Mouse (Mus musculus): ENCODE results near the gene Aicda. TPM values are rescaled to one million over a fixed set of nuclear protein-coding genes. Genes with fewer than 3 reads are reported as not detected.
"Not testable (repeated sequence)": the region's sequence is repeated elsewhere in the genome, so short reads cannot be mapped to it uniquely, and the experiment has no call there.

The Aicda gene
- 0.12 and 0.21 TPM in 2 replicates for polyA plus RNA-seq (2015; fragmentation: Nextera tagmentation; extraction: Ambion mirVana)

DNA sequence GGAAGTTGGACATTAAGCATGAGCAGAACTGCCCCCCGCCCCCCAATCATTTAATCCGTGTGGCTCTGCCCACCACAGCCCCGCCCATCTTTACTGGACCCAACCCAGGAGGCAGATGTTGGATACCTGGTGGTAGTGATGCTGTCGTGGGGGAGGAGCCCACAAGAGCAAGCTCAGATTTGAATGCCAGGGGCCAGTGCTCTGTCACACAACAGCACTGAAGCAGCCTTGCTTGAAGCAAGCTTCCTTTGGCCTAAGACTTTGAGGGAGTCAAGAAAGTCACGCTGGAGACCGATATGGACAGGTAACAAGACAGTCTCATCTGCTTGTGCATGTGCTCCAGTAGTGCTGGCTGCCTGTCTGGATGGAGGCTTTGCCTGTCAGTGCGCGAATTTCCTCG lies at the start of gene Aicda:
TSS of gene Aicda (plus strand) at position 196 of the 400 bp plus-strand sequence.
- Histone ChIP-seq H3K27me3 (peaks cover 6% of the 10 kb centered on the region; the same call in 1 of the 2 replicates), H3K27ac (no peak within 1 kb of the TSS)
- 55% methylated on average over 9 of the region's 9 CpGs for WGBS

DNA sequence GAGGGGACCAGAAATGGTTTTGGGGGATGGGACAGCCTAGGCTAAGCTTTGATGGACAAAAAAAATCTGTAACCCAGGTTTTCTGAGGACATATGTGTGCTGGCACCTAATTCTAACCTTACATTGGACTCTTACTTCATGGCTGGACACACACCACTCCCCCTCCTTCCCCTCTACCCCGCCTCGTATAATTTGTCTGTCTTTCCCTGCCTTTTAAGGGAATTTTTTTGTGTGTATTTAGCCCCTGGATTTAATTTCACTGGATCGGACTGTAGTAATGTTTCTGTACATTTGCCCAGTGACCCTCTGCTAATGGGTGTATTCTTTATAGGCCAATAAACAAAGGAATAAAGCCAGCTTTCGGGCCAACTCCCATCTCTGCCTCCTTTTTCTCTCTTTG lies 48.6 kb upstream of the Aicda start:
- H3K9ac ChIP-seq = no peak overlapping the region
- H3K27me3 ChIP-seq = no peaks in the 10 kb centered on the region
- H3K4me3 ChIP-seq = no peak overlapping the region
- ATAC-seq = no peak
- H3K36me3 ChIP-seq (ENCODE audit: poor library complexity, severe bottlenecking) = no peaks in the 10 kb centered on the region
- no peaks in the 10 kb centered on the region for H3K4me1 ChIP-seq
- WGBS = 71% methylated on average over 4 of the region's 4 CpGs
- no peak overlapping the region for H3K4me2 ChIP-seq
- H3K27ac ChIP-seq = no peak overlapping the region
- H3K9me3 ChIP-seq (replicated peaks) = no peaks in the 10 kb centered on the region

More for the DNA sequence above, at the start of gene Aicda:
- no peak within 1 kb of the TSS for H3K4me2 ChIP-seq
- no peaks in the 10 kb centered on the region for H3K9me3 ChIP-seq (replicated peaks)
- ATAC-seq = no peak
- H3K36me3 ChIP-seq (ENCODE audit: poor library complexity, severe bottlenecking) = no peaks in the 10 kb centered on the region
- no peak within 1 kb of the TSS for H3K9ac ChIP-seq
- no peak within 1 kb of the TSS for H3K4me3 ChIP-seq
- H3K4me1 ChIP-seq = no peaks in the 10 kb centered on the region

- Histone ChIP-seq H3K36me3 (ENCODE audit: poor library complexity, severe bottlenecking) (no peaks in the 10 kb centered on the region), H3K4me2 (no peak within 1 kb of the TSS), H3K4me1 (no peaks in the 10 kb centered on the region), H3K9ac (no peak within 1 kb of the TSS), H3K4me3 (no peak within 1 kb of the TSS), H3K27ac (no peak within 1 kb of the TSS), H3K9me3 (replicated peaks) (no peaks in the 10 kb centered on the region), H3K27me3 (no peaks in the 10 kb centered on the region)
- no peak for ATAC-seq
- 85% methylated on average over 3 of the region's 3 CpGs for WGBS
Observed at GRCm38 (mm10) chr6:122505545-122505944, 48.1 kb upstream of the Aicda start, which contains the start of gene Mfap5. Mfap5 (plus strand) TSS chr6:122505845.

GRCm38 (mm10) chr6:122508494-122508893 lies 45.1 kb upstream of the Aicda start:
- H3K36me3 ChIP-seq (ENCODE audit: poor library complexity, severe bottlenecking) = no peaks in the 10 kb centered on the region
- 96% methylated on average over 8 of the region's 8 CpGs for WGBS
- no peaks in the 10 kb centered on the region for H3K4me1 ChIP-seq
- H3K27me3 ChIP-seq = no peaks in the 10 kb centered on the region
- ATAC-seq = no peak
- H3K9ac ChIP-seq = no peak overlapping the region
- no peaks in the 10 kb centered on the region for H3K9me3 ChIP-seq (replicated peaks)
- H3K4me3 ChIP-seq = no peak overlapping the region
- H3K4me2 ChIP-seq = no peak overlapping the region
- no peak overlapping the region for H3K27ac ChIP-seq

DNA sequence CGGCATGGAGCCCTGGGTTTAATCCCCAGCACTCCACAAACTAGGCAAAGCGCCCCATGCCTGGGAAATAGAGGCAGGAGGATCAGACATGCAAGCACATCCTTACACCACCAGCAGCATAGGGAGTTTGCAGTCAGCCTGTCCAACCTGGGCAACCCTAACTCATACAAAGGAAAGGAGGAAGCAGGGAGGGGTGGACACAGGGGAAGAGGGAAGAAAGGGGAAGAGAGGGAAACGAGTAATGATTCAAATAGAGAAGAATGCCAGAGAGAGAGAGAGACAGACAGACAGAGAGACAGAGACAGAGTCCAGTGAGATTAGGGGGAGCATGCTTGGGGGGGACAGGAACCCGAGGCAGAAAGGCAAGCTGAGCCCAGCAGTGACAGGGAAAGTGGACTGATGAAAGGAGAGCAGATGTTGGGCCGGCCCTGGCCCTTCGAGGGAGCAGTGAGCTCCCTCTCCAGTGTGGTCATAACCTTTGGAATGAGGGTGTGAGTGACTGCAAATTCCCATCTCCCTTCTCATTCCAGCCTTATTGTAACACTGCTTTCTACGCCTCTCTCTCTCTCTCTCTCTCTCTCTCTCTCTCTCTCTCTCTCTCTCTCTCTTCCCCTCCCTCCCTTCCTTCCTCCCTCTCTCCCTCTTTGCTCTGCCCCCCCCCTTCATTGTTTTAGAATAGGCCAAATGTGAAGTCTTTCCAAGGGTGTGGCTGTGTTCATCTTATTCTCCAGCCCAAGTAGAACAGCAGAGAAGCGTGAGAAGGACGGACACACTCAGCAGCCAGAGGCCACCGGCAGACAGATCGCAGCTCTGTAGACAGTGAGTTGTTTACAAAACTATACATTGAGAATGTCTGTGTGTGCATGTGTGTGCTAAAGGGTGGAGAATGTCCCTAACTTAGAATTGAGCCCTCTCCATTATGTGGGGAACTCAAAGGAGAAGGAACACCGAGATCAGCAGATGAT lies 40.4 kb upstream of the Aicda start:
- no peaks in the 10 kb centered on the region for H3K36me3 ChIP-seq (ENCODE audit: poor library complexity, severe bottlenecking)
- H3K4me3 ChIP-seq = no peak overlapping the region
- ATAC-seq = no peak
- WGBS = 66% methylated on average over 12 of the region's 12 CpGs
- no peaks in the 10 kb centered on the region for H3K27me3 ChIP-seq
- H3K9me3 ChIP-seq (replicated peaks) = no peaks in the 10 kb centered on the region
- no peak overlapping the region for H3K9ac ChIP-seq
- H3K4me1 ChIP-seq = no peaks in the 10 kb centered on the region
- H3K27ac ChIP-seq = no peak overlapping the region
- H3K4me2 ChIP-seq = no peak overlapping the region

- no peak for ATAC-seq
Observed at GRCm38 (mm10) chr6:122514312-122514711, 39.3 kb upstream of the Aicda start.

DNA sequence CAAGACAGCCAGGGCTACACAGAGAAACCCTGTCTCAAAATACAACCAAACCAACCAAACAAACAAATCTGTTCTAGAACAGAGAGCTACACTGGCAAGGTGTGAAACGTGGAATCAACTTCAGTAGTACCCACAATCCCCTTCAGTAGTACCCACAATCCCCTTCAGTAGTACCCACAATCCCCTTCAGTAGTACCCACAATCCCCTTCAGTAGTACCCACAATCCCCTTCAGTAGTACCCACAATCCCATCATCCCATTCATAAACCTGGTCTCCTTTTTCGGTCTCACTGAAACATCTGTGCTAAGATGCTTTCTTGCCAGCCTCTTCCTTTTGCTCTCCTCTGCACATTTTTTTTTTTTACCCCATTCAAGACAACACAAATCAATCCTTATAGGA lies 37.8 kb upstream of the Aicda start:
- not testable (repeated sequence) for H3K27ac ChIP-seq; H3K9me3 ChIP-seq (replicated peaks); H3K36me3 ChIP-seq (ENCODE audit: poor library complexity, severe bottlenecking); H3K4me3 ChIP-seq; H3K9ac ChIP-seq; H3K4me1 ChIP-seq; H3K27me3 ChIP-seq; H3K4me2 ChIP-seq; ATAC-seq
- 93% methylated on average over 2 of the region's 2 CpGs for WGBS

More at GRCm38 (mm10) chr6:122514312-122514711, 39.3 kb upstream of the Aicda start:
- Histone ChIP-seq H3K4me3 (no peak overlapping the region), H3K9me3 (replicated peaks) (no peaks in the 10 kb centered on the region), H3K27me3 (no peaks in the 10 kb centered on the region), H3K9ac (no peak overlapping the region), H3K4me2 (no peak overlapping the region), H3K36me3 (ENCODE audit: poor library complexity, severe bottlenecking) (no peaks in the 10 kb centered on the region), H3K4me1 (no peaks in the 10 kb centered on the region), H3K27ac (no peak overlapping the region)
- 83% methylated on average over 3 of the region's 3 CpGs for WGBS

GRCm38 (mm10) chr6:122517668-122518067 lies 35.9 kb upstream of the Aicda start:
- Histone ChIP-seq H3K36me3 (ENCODE audit: poor library complexity, severe bottlenecking) (no peaks in the 10 kb centered on the region), H3K9ac (no peak overlapping the region), H3K27me3 (no peaks in the 10 kb centered on the region), H3K27ac (no peak overlapping the region), H3K4me3 (no peak overlapping the region), H3K9me3 (replicated peaks) (no peaks in the 10 kb centered on the region), H3K4me2 (no peak overlapping the region), H3K4me1 (no peaks in the 10 kb centered on the region)
- ATAC-seq = no peak
- 84% methylated on average over 1 of the region's 1 CpGs for WGBS

- Histone ChIP-seq H3K9ac (no peak overlapping the region), H3K27me3 (no peaks in the 10 kb centered on the region), H3K27ac (no peak overlapping the region), H3K4me3 (no peak overlapping the region), H3K4me2 (no peak overlapping the region), H3K36me3 (ENCODE audit: poor library complexity, severe bottlenecking) (no peaks in the 10 kb centered on the region), H3K4me1 (no peaks in the 10 kb centered on the region), H3K9me3 (replicated peaks) (no peaks in the 10 kb centered on the region)
- 36% methylated on average over 2 of the region's 2 CpGs for WGBS
- no peak; the same call in 1 of the 2 replicates for ATAC-seq
Observed at GRCm38 (mm10) chr6:122519384-122519783, 34.2 kb upstream of the Aicda start.

- H3K4me3 ChIP-seq = no peak overlapping the region
- H3K36me3 ChIP-seq (ENCODE audit: poor library complexity, severe bottlenecking) = no peaks in the 10 kb centered on the region
- no peak overlapping the region for H3K9ac ChIP-seq
- H3K4me2 ChIP-seq = no peak overlapping the region
- no peaks in the 10 kb centered on the region for H3K27me3 ChIP-seq
- H3K27ac ChIP-seq = no peak overlapping the region
- WGBS = 73% methylated on average over 9 of the region's 9 CpGs
- ATAC-seq = peak; percentile 73
- H3K4me1 ChIP-seq = no peaks in the 10 kb centered on the region
- H3K9me3 ChIP-seq (replicated peaks) = no peaks in the 10 kb centered on the region
Observed at GRCm38 (mm10) chr6:122522595-122522994, 31.0 kb upstream of the Aicda start.

- 89% methylated on average over 8 of the region's 8 CpGs for WGBS
- Histone ChIP-seq H3K4me1 (no peaks in the 10 kb centered on the region), H3K27me3 (no peaks in the 10 kb centered on the region), H3K27ac (no peak overlapping the region), H3K4me3 (no peak overlapping the region), H3K9me3 (replicated peaks) (no peaks in the 10 kb centered on the region), H3K4me2 (no peak overlapping the region), H3K36me3 (ENCODE audit: poor library complexity, severe bottlenecking) (no peaks in the 10 kb centered on the region), H3K9ac (no peak overlapping the region)
- no peak for ATAC-seq
Observed at GRCm38 (mm10) chr6:122523289-122523688, 30.3 kb upstream of the Aicda start.

- H3K27ac ChIP-seq = no peak overlapping the region
- no peaks in the 10 kb centered on the region for H3K4me1 ChIP-seq
- H3K9me3 ChIP-seq (replicated peaks) = no peaks in the 10 kb centered on the region
- H3K4me2 ChIP-seq = no peak overlapping the region
- no peak overlapping the region for H3K4me3 ChIP-seq
- no peak for ATAC-seq
- WGBS = 75% methylated on average over 12 of the region's 12 CpGs
- no peak overlapping the region for H3K9ac ChIP-seq
- no peaks in the 10 kb centered on the region for H3K27me3 ChIP-seq
- no peaks in the 10 kb centered on the region for H3K36me3 ChIP-seq (ENCODE audit: poor library complexity, severe bottlenecking)
Observed at GRCm38 (mm10) chr6:122527596-122527995, 26.0 kb upstream of the Aicda start.

Data from forebrain, embryonic 13.5 days (tissue).